Mouse (Mus musculus): Measurements from ENCODE around the gene Slc35c2.

GRCm38 (mm10) chr2:165275124-165275640 lies 12.5 kb downstream of the Slc35c2 start:
- TF ChIP-seq POLR2A (IDR thresholded peaks at IDR 0.05; ENCODE audit: borderline replicate concordance, extremely low read depth, low read depth, low read length) (no peak), CTCF (IDR thresholded peaks at IDR 0.05; ENCODE audit: insufficient read depth, low read length) (no peak)
